Mouse (Mus musculus): ENCODE measurements at regions not wholly inside any gene's neighbourhood (a gene's known extent, or its start where the extent isn't known, plus 50 kb on each side); places are given as distances from the start of the nearest gene placed in this dataset.
A peak's percentile ranks its signal among the peaks of the same experiment; 100 is the strongest.

DNA sequence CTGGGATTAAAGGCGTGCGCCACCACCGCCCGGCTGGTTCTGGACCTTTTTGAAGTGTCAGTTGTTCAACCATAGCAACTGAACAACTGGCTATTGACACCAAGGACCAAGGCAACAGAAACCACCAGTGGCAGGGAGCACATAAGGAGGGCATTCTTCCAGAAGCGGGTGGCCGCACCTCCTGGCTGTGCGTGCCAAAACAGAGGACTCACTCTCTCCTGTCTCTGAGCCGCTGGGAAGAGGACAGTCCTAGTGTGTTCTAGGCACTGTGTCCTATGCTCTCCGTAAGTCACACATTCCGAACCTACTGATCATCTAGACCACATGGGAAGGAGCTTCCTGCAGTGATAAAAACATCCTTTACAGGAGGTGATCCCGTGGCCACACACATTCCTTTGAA lies 60.1 kb upstream of the Dlg1 start:
- no peak overlapping the region for H3K4me3 ChIP-seq (ENCODE audit: low read depth, low read length)
- H3K27me3 ChIP-seq (ENCODE audit: control insufficient read depth, insufficient read depth, low read length): no peaks in the 10 kb centered on the region
- no peaks in the 10 kb centered on the region for H3K36me3 ChIP-seq (ENCODE audit: control insufficient read depth, insufficient read depth, low read length)
- no peak for ATAC-seq (ENCODE audit: low FRiP score)
- DNase-seq (ENCODE audit: low spot score, missing footprints): peak; percentile 10
- 86% methylated on average over 11 of the region's 11 CpGs for WGBS
- H3K4me1 ChIP-seq (ENCODE audit: control insufficient read depth, insufficient read depth, low read length): no peaks in the 10 kb centered on the region
- no peak overlapping the region for H3K9ac ChIP-seq (ENCODE audit: low read length)
- no peak overlapping the region for H3K4me2 ChIP-seq
- H3K9me3 ChIP-seq (ENCODE audit: control insufficient read depth, low read length): no peaks in the 10 kb centered on the region
- no peak overlapping the region for H3K27ac ChIP-seq (ENCODE audit: low read depth, low read length)

DNA sequence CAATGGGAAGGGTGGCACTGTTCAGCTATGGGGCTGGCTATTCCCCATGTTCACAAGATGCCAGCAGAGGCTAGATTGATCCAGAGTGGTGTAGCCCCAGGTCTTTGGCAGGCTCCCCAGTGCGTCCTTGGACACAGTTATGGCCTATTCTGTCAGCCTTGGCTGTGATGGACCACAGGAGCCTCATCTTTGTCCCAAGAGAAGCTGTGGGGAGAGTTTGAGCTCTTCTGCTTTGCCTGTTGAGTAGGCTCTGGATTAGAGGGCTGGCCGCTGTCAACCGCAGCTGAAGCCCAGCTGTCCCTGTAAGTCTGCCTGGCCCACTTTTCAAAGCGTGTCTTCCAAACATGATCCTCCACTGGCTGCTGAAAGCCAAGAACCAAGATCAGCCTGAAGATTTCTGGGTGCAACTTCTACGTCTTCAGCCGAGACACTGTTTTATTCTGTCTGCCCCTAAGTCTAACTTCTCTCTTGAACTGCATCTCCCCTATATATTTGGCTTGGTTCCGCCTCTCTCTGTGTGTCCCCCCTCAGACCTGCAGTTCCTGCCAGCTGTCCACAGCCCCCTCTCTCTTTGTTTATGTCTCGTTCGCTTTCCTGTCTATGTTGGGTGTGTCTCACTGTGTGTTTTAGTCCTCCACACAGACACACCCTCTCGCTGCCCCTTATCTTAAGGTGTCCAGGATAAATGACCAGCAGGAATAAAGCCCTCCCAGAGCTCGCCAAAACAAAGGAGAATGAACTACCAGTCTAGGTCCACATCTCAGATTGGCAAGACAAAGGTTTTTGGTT lies 56.7 kb upstream of the Dlg1 start:
- ATAC-seq (ENCODE audit: low FRiP score) (no peak), DNase-seq (ENCODE audit: low spot score, missing footprints) (peak; percentile 70)
- H3K27me3 ChIP-seq (ENCODE audit: control insufficient read depth, insufficient read depth, low read length): no peaks in the 10 kb centered on the region
- no peak overlapping the region for H3K27ac ChIP-seq (ENCODE audit: low read depth, low read length)
- 86% methylated on average over 11 of the region's 11 CpGs for WGBS
- no peaks in the 10 kb centered on the region for H3K4me1 ChIP-seq (ENCODE audit: control insufficient read depth, insufficient read depth, low read length)
- H3K9me3 ChIP-seq (ENCODE audit: control insufficient read depth, low read length): no peaks in the 10 kb centered on the region
- H3K36me3 ChIP-seq (ENCODE audit: control insufficient read depth, insufficient read depth, low read length): no peaks in the 10 kb centered on the region
- H3K4me3 ChIP-seq (ENCODE audit: low read depth, low read length): no peak overlapping the region
- no peak overlapping the region for H3K4me2 ChIP-seq
- no peak overlapping the region for H3K9ac ChIP-seq (ENCODE audit: low read length)

DNA sequence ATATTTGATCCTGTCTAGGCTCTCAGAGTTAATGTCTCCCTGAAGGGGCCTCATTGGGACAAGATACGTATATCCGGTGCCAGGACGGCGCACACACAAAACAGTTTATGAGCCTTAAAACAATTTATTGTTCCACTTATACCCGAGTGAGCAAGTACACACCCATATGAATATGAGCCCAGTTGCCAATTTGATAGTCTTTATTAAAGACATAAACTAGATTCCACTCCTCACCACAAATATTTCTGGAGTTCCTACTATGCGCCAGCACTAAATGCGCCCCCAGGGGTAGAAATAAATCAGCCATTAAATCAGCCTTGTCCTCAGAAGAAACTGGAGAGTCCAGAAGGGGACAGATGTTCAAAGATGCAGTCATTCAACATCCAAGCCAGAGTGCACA lies 54.3 kb upstream of the Dlg1 start:
- H3K36me3 ChIP-seq (ENCODE audit: control insufficient read depth, insufficient read depth, low read length): no peaks in the 10 kb centered on the region
- no peak overlapping the region for H3K4me3 ChIP-seq (ENCODE audit: low read depth, low read length)
- WGBS: 93% methylated on average over 7 of the region's 7 CpGs
- H3K9me3 ChIP-seq (ENCODE audit: control insufficient read depth, low read length): no peaks in the 10 kb centered on the region
- H3K27me3 ChIP-seq (ENCODE audit: control insufficient read depth, insufficient read depth, low read length): no peaks in the 10 kb centered on the region
- H3K4me2 ChIP-seq: no peak overlapping the region
- no peak for ATAC-seq (ENCODE audit: low FRiP score)
- H3K4me1 ChIP-seq (ENCODE audit: control insufficient read depth, insufficient read depth, low read length): no peaks in the 10 kb centered on the region
- H3K9ac ChIP-seq (ENCODE audit: low read length): no peak overlapping the region
- H3K27ac ChIP-seq (ENCODE audit: low read depth, low read length): no peak overlapping the region
- peak; percentile 51 for DNase-seq (ENCODE audit: low spot score, missing footprints)

DNA sequence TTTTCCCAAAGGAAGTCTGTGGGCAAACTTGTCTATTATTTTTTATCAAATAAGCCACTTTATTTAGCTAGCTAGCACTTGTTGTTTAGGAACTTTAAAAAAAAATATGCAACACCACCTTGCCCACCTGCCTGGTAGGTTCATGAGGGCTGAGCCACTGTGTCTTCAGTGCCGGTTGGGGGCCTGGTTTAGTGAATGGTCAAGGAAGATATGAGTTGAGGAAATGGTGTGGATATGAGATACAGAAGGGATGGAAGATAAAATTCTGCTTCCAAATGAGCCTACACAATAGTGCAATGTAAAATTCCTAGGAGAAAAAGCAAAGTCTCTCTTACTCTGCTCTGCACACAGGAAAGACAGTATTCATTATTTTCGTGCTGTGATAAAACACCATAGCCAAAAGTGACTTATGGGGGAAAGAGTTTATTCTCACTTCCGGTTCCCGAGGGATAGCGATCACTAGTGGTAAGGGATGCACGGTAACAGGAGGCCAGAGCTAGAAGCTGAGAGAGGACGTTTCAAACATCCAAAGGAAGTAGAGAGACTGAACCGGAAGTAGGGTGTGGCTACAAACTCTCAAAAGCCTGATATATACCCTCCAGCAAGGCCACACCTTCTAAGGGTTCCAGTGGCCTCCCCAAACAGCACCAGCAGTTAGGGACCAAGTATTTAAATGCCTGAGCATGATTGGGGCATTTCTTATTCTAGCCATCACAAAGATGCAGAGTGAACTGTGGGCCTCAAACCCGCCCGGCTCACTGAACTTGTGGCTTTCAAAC lies 53.7 kb upstream of the Dlg1 start:
- WGBS: 91% methylated on average over 10 of the region's 10 CpGs
- DNase-seq (ENCODE audit: low spot score, missing footprints) (peak; percentile 47), ATAC-seq (ENCODE audit: low FRiP score) (no peak)
- Histone ChIP-seq H3K36me3 (ENCODE audit: control insufficient read depth, insufficient read depth, low read length) (no peaks in the 10 kb centered on the region), H3K4me2 (no peak overlapping the region), H3K9ac (ENCODE audit: low read length) (no peak overlapping the region), H3K4me3 (ENCODE audit: low read depth, low read length) (no peak overlapping the region), H3K27ac (ENCODE audit: low read depth, low read length) (no peak overlapping the region), H3K4me1 (ENCODE audit: control insufficient read depth, insufficient read depth, low read length) (no peaks in the 10 kb centered on the region), H3K9me3 (ENCODE audit: control insufficient read depth, low read length) (no peaks in the 10 kb centered on the region), H3K27me3 (ENCODE audit: control insufficient read depth, insufficient read depth, low read length) (no peaks in the 10 kb centered on the region)
